Mouse (Mus musculus): ENCODE results near the gene Rnf167. TPM values are rescaled to one million over a fixed set of nuclear protein-coding genes. Genes with fewer than 3 reads are reported as not detected.

Rnf167 gene
- total RNA-seq (2017), result 261 and 283 TPM in 2 replicates

GRCm38 (mm10) chr11:70646691-70647650 is at the start of gene Rnf167, which contains the start of gene Slc25a11:
Rnf167 (plus strand) TSS chr11:70647235.
Slc25a11 (minus strand) TSS chr11:70647479.
- ATAC-seq (ENCODE audit: extremely low read depth, insufficient number of reproducible peaks, low FRiP score, poor library complexity, severe bottlenecking), result peak; percentile 67

- no peak for ATAC-seq (ENCODE audit: extremely low read depth, insufficient number of reproducible peaks, low FRiP score, poor library complexity, severe bottlenecking)
These were observed 49.7 kb upstream of the Rnf167 start for GRCm38 (mm10) chr11:70597301-70597700.

- no peak for ATAC-seq (ENCODE audit: extremely low read depth, insufficient number of reproducible peaks, low FRiP score, poor library complexity, severe bottlenecking)
These were observed 48.5 kb upstream of the Rnf167 start for GRCm38 (mm10) chr11:70598451-70598953.

- ATAC-seq (ENCODE audit: extremely low read depth, insufficient number of reproducible peaks, low FRiP score, poor library complexity, severe bottlenecking), result peak; percentile 45; the same call in 1 of the 2 replicates
These were observed 41.9 kb upstream of the Rnf167 start for GRCm38 (mm10) chr11:70605024-70605566.

GRCm38 (mm10) chr11:70606717-70607116 is 40.3 kb upstream of the Rnf167 start:
- no peak for ATAC-seq (ENCODE audit: extremely low read depth, insufficient number of reproducible peaks, low FRiP score, poor library complexity, severe bottlenecking)

- ATAC-seq (ENCODE audit: extremely low read depth, insufficient number of reproducible peaks, low FRiP score, poor library complexity, severe bottlenecking), result no peak
These were observed 39.4 kb upstream of the Rnf167 start for GRCm38 (mm10) chr11:70607611-70608010.

- no peak for ATAC-seq (ENCODE audit: extremely low read depth, insufficient number of reproducible peaks, low FRiP score, poor library complexity, severe bottlenecking)
These were observed 38.5 kb upstream of the Rnf167 start for GRCm38 (mm10) chr11:70608381-70609066.

GRCm38 (mm10) chr11:70610752-70611151 is 36.3 kb upstream of the Rnf167 start:
- ATAC-seq (ENCODE audit: extremely low read depth, insufficient number of reproducible peaks, low FRiP score, poor library complexity, severe bottlenecking), result no peak

GRCm38 (mm10) chr11:70612505-70612904 is 34.5 kb upstream of the Rnf167 start:
- no peak for ATAC-seq (ENCODE audit: extremely low read depth, insufficient number of reproducible peaks, low FRiP score, poor library complexity, severe bottlenecking)

GRCm38 (mm10) chr11:70615074-70615473 is 32.0 kb upstream of the Rnf167 start:
- ATAC-seq (ENCODE audit: extremely low read depth, insufficient number of reproducible peaks, low FRiP score, poor library complexity, severe bottlenecking), result peak; percentile 83

- ATAC-seq (ENCODE audit: extremely low read depth, insufficient number of reproducible peaks, low FRiP score, poor library complexity, severe bottlenecking), result peak; percentile 23; the same call in 1 of the 2 replicates
These were observed 31.4 kb upstream of the Rnf167 start, which contains the start of gene 4930544D05Rik for GRCm38 (mm10) chr11:70615516-70616093. 4930544D05Rik (plus strand) TSS chr11:70615848.

- ATAC-seq (ENCODE audit: extremely low read depth, insufficient number of reproducible peaks, low FRiP score, poor library complexity, severe bottlenecking), result no peak
These were observed 27.9 kb upstream of the Rnf167 start, which contains the start of gene Chrne for GRCm38 (mm10) chr11:70619101-70619500. Chrne (minus strand) TSS chr11:70619216.

GRCm38 (mm10) chr11:70621972-70622814 is 24.8 kb upstream of the Rnf167 start:
- ATAC-seq (ENCODE audit: extremely low read depth, insufficient number of reproducible peaks, low FRiP score, poor library complexity, severe bottlenecking), result peak; percentile 44

GRCm38 (mm10) chr11:70623053-70623742 is 23.8 kb upstream of the Rnf167 start:
- no peak for ATAC-seq (ENCODE audit: extremely low read depth, insufficient number of reproducible peaks, low FRiP score, poor library complexity, severe bottlenecking)

- peak; percentile 60; the same call in 1 of the 2 replicates for ATAC-seq (ENCODE audit: extremely low read depth, insufficient number of reproducible peaks, low FRiP score, poor library complexity, severe bottlenecking)
These were observed 21.6 kb upstream of the Rnf167 start for GRCm38 (mm10) chr11:70625473-70625872.

- no peak for ATAC-seq (ENCODE audit: extremely low read depth, insufficient number of reproducible peaks, low FRiP score, poor library complexity, severe bottlenecking)
These were observed 20.2 kb upstream of the Rnf167 start for GRCm38 (mm10) chr11:70626877-70627276.

GRCm38 (mm10) chr11:70628431-70628830 is 18.6 kb upstream of the Rnf167 start:
- ATAC-seq (ENCODE audit: extremely low read depth, insufficient number of reproducible peaks, low FRiP score, poor library complexity, severe bottlenecking), result no peak

Measured in neutrophil, adult 5-6 weeks (primary cell).